Mouse (Mus musculus): ENCODE measurements around the gene Exoc4. TPM values are rescaled to one million over a fixed set of nuclear protein-coding genes. Genes with fewer than 3 reads are reported as not detected.

Exoc4 gene
- polyA plus RNA-seq, 1 experiment from 2014 or later: 28.7 TPM

DNA sequence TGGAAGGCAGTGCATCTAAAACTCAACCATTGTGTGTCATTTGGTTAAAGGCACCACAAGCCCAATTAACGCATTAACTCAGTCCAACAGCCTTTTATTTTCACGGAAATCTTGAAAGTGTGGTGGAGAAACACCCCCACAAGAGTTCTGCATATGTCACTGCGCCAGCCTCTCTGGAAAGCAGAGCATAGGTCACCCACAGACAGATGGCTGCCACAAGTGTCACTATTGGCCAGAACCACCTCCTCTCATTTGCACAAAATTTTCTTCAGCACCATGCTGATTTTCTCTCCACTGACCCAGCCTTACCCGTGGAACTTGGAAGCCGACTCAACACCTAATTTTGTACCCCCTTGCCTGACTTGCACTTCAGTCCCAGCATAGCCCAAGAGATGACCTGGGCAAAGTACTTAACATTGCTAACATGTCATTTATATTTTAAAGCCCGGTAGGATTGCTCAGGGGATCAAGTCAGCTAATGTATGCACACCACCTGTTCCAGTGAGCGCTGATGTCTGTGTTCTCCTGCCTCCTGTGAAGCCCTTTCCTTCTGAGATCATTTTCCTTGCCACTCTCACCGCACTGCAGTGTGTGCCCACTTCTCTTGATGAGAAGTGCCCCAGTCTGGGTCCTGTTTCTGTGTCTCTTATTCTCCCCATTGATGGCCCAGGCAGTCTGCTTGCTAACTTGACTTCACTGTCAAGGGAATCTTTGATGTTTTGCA lies 625.6 kb downstream of the Exoc4 start:
- Histone ChIP-seq H3K4me2 (ENCODE audit: low read depth, severe bottlenecking) (no peak overlapping the region), H3K27ac (replicated peaks; ENCODE audit: low read depth, low read length) (no peak overlapping the region), H3K4me3 (ENCODE audit: low read depth, low read length) (no peak overlapping the region), H3K4me1 (ENCODE audit: control insufficient read depth, insufficient read depth, low read length) (no peaks in the 10 kb centered on the region), H3K9me3 (ENCODE audit: control insufficient read depth, low read length) (no peaks in the 10 kb centered on the region), H3K27me3 (ENCODE audit: control insufficient read depth, insufficient read depth, low read length) (no peaks in the 10 kb centered on the region), H3K36me3 (ENCODE audit: control insufficient read depth, insufficient read depth, low read length) (no peaks in the 10 kb centered on the region), H3K9ac (ENCODE audit: low read length) (no peak overlapping the region)
- WGBS: 78% methylated on average over 8 of the region's 8 CpGs
- no peak for DNase-seq (ENCODE audit: low spot score)
- ATAC-seq (ENCODE audit: insufficient number of reproducible peaks, low FRiP score, low TSS enrichment, low read depth): no peak

DNA sequence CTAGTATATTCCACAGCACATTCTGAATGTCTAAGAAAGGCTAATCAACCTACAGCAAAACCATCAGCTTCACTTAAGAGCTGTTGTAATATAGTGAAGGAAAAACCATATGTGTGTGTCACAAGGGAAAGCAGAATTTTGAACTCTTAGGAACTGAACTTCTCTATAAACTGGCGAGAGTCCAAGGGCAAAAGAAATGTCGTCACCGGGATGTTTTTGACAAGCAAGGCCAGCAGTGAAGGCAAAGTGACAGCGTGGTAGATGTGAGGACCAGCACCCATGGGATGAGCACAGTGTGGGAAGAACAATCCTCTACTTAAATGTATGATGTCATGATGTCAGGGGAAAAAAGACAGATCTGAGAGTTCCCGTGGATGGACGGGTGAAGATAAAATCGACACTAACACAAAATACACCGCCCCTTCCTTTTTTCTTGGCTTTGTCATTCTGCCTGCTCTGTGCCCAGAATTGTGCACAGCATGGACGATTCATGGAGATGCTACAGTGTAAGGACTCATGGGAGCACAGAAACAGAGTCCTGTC lies 635.3 kb downstream of the Exoc4 start:
- H3K9me3 ChIP-seq (ENCODE audit: control insufficient read depth, low read length): no peaks in the 10 kb centered on the region
- 89% methylated on average over 9 of the region's 9 CpGs for WGBS
- no peak overlapping the region for H3K4me3 ChIP-seq (ENCODE audit: low read depth, low read length)
- no peaks in the 10 kb centered on the region for H3K27me3 ChIP-seq (ENCODE audit: control insufficient read depth, insufficient read depth, low read length)
- H3K4me1 ChIP-seq (ENCODE audit: control insufficient read depth, insufficient read depth, low read length): no peaks in the 10 kb centered on the region
- no peak overlapping the region for H3K9ac ChIP-seq (ENCODE audit: low read length)
- no peaks in the 10 kb centered on the region for H3K36me3 ChIP-seq (ENCODE audit: control insufficient read depth, insufficient read depth, low read length)
- no peak for DNase-seq (ENCODE audit: low spot score)
- no peak overlapping the region for H3K4me2 ChIP-seq (ENCODE audit: low read depth, severe bottlenecking)
- ATAC-seq (ENCODE audit: insufficient number of reproducible peaks, low FRiP score, low TSS enrichment, low read depth): no peak
- no peak overlapping the region for H3K27ac ChIP-seq (replicated peaks; ENCODE audit: low read depth, low read length)

DNA sequence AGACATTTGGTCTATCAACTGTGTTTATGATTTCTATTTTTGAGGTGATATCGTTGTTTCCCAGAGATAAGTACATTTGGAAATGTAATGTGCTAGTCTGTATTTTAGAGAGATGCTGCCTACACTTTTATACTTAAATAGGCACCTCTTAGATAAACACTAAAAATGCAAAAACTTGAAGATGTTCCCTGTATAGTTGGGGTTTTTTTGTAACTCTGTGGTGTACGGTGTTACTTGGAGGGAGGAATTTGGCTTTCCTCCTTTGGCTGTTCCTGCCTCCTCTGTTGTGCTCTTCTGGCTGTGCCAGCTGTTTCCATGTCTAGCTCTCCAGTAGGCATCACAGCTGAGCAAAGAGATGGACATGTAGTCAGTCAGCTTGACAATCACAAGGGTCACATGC lies 638.1 kb downstream of the Exoc4 start:
- WGBS: 98% methylated on average over 2 of the region's 2 CpGs
- H3K27ac ChIP-seq (replicated peaks; ENCODE audit: low read depth, low read length): no peak overlapping the region
- no peak overlapping the region for H3K4me2 ChIP-seq (ENCODE audit: low read depth, severe bottlenecking)
- no peak for ATAC-seq (ENCODE audit: insufficient number of reproducible peaks, low FRiP score, low TSS enrichment, low read depth)
- no peaks in the 10 kb centered on the region for H3K4me1 ChIP-seq (ENCODE audit: control insufficient read depth, insufficient read depth, low read length)
- H3K27me3 ChIP-seq (ENCODE audit: control insufficient read depth, insufficient read depth, low read length): no peaks in the 10 kb centered on the region
- no peak for DNase-seq (ENCODE audit: low spot score)
- H3K9ac ChIP-seq (ENCODE audit: low read length): no peak overlapping the region
- no peaks in the 10 kb centered on the region for H3K36me3 ChIP-seq (ENCODE audit: control insufficient read depth, insufficient read depth, low read length)
- no peak overlapping the region for H3K4me3 ChIP-seq (ENCODE audit: low read depth, low read length)
- H3K9me3 ChIP-seq (ENCODE audit: control insufficient read depth, low read length): no peaks in the 10 kb centered on the region

DNA sequence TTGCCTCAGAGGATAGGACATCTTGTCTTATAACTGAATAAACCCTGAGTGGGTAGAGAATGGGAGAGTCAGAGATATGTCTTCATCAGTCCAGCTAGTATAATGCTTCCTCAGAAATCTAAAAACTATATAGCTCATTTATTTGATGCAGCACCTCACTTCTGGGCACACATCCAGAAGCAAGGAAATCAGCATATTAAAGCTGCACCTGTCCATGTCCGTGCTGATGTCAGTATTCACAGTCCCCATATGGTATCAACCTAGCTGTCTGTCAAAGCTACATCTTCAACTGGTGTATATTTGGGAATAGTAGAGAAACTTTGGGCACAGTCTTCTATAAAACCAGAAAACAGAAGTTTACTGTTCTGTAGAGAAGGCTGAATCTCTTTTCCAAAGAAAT lies 642.0 kb downstream of the Exoc4 start:
- ATAC-seq (ENCODE audit: insufficient number of reproducible peaks, low FRiP score, low TSS enrichment, low read depth) (no peak), DNase-seq (ENCODE audit: low spot score) (no peak)
- Histone ChIP-seq H3K9me3 (ENCODE audit: control insufficient read depth, low read length) (no peaks in the 10 kb centered on the region), H3K9ac (ENCODE audit: low read length) (no peak overlapping the region), H3K27me3 (ENCODE audit: control insufficient read depth, insufficient read depth, low read length) (no peaks in the 10 kb centered on the region), H3K4me3 (ENCODE audit: low read depth, low read length) (no peak overlapping the region), H3K27ac (replicated peaks; ENCODE audit: low read depth, low read length) (no peak overlapping the region), H3K4me2 (ENCODE audit: low read depth, severe bottlenecking) (no peak overlapping the region), H3K4me1 (ENCODE audit: control insufficient read depth, insufficient read depth, low read length) (no peaks in the 10 kb centered on the region), H3K36me3 (ENCODE audit: control insufficient read depth, insufficient read depth, low read length) (no peaks in the 10 kb centered on the region)
- 93% methylated on average over 1 of the region's 1 CpGs for WGBS

DNA sequence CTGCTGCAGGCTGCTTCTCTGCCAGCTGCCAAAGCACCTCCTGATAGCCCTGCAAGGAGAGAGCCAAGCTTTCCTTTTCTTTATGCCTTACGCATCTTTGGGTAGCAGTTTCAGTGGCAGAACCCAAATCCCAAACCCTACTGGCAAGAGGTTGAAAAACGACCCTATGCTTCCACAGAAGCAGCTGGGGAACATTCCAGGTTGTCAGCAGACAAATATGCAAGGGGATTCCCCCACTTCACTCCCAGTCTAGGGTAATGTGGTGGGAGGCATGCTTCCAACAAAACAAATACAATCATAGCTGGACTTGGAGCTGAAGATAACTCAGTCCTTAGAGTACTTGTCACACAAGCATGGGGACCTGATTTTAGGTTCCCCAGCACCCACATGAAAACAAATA lies 643.3 kb downstream of the Exoc4 start:
- ATAC-seq (ENCODE audit: insufficient number of reproducible peaks, low FRiP score, low TSS enrichment, low read depth) (no peak), DNase-seq (ENCODE audit: low spot score) (no peak)
- Histone ChIP-seq H3K27ac (replicated peaks; ENCODE audit: low read depth, low read length) (no peak overlapping the region), H3K4me3 (ENCODE audit: low read depth, low read length) (no peak overlapping the region), H3K4me1 (ENCODE audit: control insufficient read depth, insufficient read depth, low read length) (no peaks in the 10 kb centered on the region), H3K9me3 (ENCODE audit: control insufficient read depth, low read length) (no peaks in the 10 kb centered on the region), H3K4me2 (ENCODE audit: low read depth, severe bottlenecking) (no peak overlapping the region), H3K9ac (ENCODE audit: low read length) (no peak overlapping the region), H3K36me3 (ENCODE audit: control insufficient read depth, insufficient read depth, low read length) (no peaks in the 10 kb centered on the region), H3K27me3 (ENCODE audit: control insufficient read depth, insufficient read depth, low read length) (no peaks in the 10 kb centered on the region)
- 58% methylated on average over 2 of the region's 2 CpGs for WGBS

DNA sequence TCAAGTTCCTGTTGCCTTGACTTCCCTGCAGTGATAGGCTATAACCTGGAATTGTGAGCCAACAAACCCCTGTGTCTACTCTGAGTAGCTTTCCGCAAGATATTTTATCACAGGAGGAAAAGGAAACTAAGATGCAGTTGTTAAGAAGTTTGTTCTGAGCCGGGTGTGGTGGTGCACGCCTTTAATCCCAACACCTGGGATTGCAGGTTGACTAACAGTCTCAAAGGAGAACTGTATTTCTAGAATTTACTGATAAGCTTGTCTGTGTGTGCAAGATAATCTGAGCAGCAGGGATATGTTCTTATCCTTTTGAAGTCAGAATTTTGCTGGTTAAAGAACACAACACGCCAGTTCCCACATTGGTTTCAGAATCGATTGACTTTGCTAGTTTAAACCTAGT lies 651.1 kb downstream of the Exoc4 start:
- no peak overlapping the region for H3K4me2 ChIP-seq (ENCODE audit: low read depth, severe bottlenecking)
- H3K27me3 ChIP-seq (ENCODE audit: control insufficient read depth, insufficient read depth, low read length): no peaks in the 10 kb centered on the region
- H3K27ac ChIP-seq (replicated peaks; ENCODE audit: low read depth, low read length): no peak overlapping the region
- no peak overlapping the region for H3K4me3 ChIP-seq (ENCODE audit: low read depth, low read length)
- H3K9ac ChIP-seq (ENCODE audit: low read length): no peak overlapping the region
- H3K36me3 ChIP-seq (ENCODE audit: control insufficient read depth, insufficient read depth, low read length): no peaks in the 10 kb centered on the region
- H3K4me1 ChIP-seq (ENCODE audit: control insufficient read depth, insufficient read depth, low read length): no peaks in the 10 kb centered on the region
- WGBS: 91% methylated on average over 5 of the region's 5 CpGs
- no peaks in the 10 kb centered on the region for H3K9me3 ChIP-seq (ENCODE audit: control insufficient read depth, low read length)
- DNase-seq (ENCODE audit: low spot score) (no peak), ATAC-seq (ENCODE audit: insufficient number of reproducible peaks, low FRiP score, low TSS enrichment, low read depth) (no peak)

DNA sequence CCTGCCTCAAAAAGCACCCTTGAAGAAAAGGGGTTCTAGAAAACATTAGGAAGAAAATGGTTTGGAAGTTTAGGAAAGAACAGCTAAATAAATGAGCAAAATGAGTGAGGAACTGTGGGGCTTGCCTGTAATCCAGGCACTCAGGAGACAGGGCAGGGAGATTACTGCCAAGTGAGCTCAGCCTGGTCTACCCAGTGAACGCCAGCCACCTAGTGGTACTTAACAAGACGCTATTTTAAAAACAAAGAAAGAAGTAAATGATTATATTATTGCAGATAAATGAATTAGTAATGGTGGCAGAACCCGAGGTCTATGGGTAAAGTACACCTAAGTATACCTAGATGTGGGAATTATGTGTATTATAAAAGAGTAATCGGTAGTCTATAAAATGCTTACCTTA lies 651.7 kb downstream of the Exoc4 start:
- no peak overlapping the region for H3K9ac ChIP-seq (ENCODE audit: low read length)
- no peaks in the 10 kb centered on the region for H3K9me3 ChIP-seq (ENCODE audit: control insufficient read depth, low read length)
- WGBS: 83% methylated on average over 4 of the region's 4 CpGs
- ATAC-seq (ENCODE audit: insufficient number of reproducible peaks, low FRiP score, low TSS enrichment, low read depth): no peak
- H3K4me3 ChIP-seq (ENCODE audit: low read depth, low read length): no peak overlapping the region
- no peak overlapping the region for H3K4me2 ChIP-seq (ENCODE audit: low read depth, severe bottlenecking)
- DNase-seq (ENCODE audit: low spot score): no peak
- no peaks in the 10 kb centered on the region for H3K27me3 ChIP-seq (ENCODE audit: control insufficient read depth, insufficient read depth, low read length)
- H3K4me1 ChIP-seq (ENCODE audit: control insufficient read depth, insufficient read depth, low read length): no peaks in the 10 kb centered on the region
- H3K36me3 ChIP-seq (ENCODE audit: control insufficient read depth, insufficient read depth, low read length): no peaks in the 10 kb centered on the region
- H3K27ac ChIP-seq (replicated peaks; ENCODE audit: low read depth, low read length): no peak overlapping the region

DNA sequence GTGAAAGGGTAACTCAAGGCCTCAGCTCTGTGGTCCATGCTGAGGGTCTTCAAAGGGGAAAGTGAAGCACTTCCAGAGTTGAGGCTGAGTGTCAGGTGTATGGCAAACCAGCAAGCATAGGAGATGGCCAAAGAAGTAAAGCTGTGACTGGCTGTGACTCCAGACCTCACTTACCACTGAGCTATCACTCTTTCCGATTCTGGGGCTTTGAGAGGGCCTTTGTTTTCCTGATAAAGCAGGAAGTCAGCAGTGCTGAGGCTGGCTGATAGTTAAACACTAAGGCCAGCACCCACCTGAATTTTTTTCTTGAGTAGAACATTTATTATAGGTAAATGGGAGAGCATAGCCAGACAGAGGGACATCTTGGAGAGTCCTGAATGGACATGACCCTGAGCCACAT lies 656.2 kb downstream of the Exoc4 start:
- DNase-seq (ENCODE audit: low spot score) (no peak), ATAC-seq (ENCODE audit: insufficient number of reproducible peaks, low FRiP score, low TSS enrichment, low read depth) (no peak)
- Histone ChIP-seq H3K27me3 (ENCODE audit: control insufficient read depth, insufficient read depth, low read length) (no peaks in the 10 kb centered on the region), H3K9me3 (ENCODE audit: control insufficient read depth, low read length) (no peaks in the 10 kb centered on the region), H3K4me1 (ENCODE audit: control insufficient read depth, insufficient read depth, low read length) (no peaks in the 10 kb centered on the region), H3K4me3 (ENCODE audit: low read depth, low read length) (no peak overlapping the region), H3K4me2 (ENCODE audit: low read depth, severe bottlenecking) (no peak overlapping the region), H3K9ac (ENCODE audit: low read length) (no peak overlapping the region), H3K27ac (replicated peaks; ENCODE audit: low read depth, low read length) (no peak overlapping the region), H3K36me3 (ENCODE audit: control insufficient read depth, insufficient read depth, low read length) (no peaks in the 10 kb centered on the region)
- 77% methylated on average over 1 of the region's 1 CpGs for WGBS

DNA sequence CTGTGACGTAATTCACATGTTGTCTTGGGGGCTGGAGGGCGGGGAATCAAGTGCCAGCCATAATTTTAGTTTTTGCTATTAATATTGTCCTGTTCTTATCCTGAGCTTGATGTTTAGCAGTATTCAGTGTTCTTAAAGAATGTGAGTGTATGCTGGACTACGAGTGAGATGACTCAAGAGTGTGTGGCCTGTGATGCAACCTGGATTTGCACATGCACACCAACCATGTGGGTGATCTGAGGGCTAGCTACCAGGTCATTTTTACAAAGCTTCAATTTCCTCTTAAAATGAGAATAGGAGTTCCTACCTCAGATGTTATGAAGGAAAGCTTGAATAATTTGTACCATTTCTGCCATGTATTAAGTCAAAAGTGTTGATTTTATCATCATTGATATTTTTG lies 661.8 kb downstream of the Exoc4 start:
- no peaks in the 10 kb centered on the region for H3K9me3 ChIP-seq (ENCODE audit: control insufficient read depth, low read length)
- no peaks in the 10 kb centered on the region for H3K27me3 ChIP-seq (ENCODE audit: control insufficient read depth, insufficient read depth, low read length)
- no peak overlapping the region for H3K9ac ChIP-seq (ENCODE audit: low read length)
- DNase-seq (ENCODE audit: low spot score) (no peak), ATAC-seq (ENCODE audit: insufficient number of reproducible peaks, low FRiP score, low TSS enrichment, low read depth) (no peak)
- no peak overlapping the region for H3K4me2 ChIP-seq (ENCODE audit: low read depth, severe bottlenecking)
- 84% methylated on average over 3 of the region's 3 CpGs for WGBS
- H3K27ac ChIP-seq (replicated peaks; ENCODE audit: low read depth, low read length): no peak overlapping the region
- no peaks in the 10 kb centered on the region for H3K4me1 ChIP-seq (ENCODE audit: control insufficient read depth, insufficient read depth, low read length)
- H3K4me3 ChIP-seq (ENCODE audit: low read depth, low read length): no peak overlapping the region
- H3K36me3 ChIP-seq (ENCODE audit: control insufficient read depth, insufficient read depth, low read length): no peaks in the 10 kb centered on the region

Measured in limb, embryonic 11.5 days (tissue).